Mouse (Mus musculus) heart, adult 2 months (tissue): Measurements from ENCODE around the gene Ap5z1.

ENCODE experiments used
- CTCF ChIP-seq: fragments of 200-600 bp; IDR thresholded peaks from 2 replicates; pipeline ENCODE4 v1.8.1; 2022; ENCODE audit warnings: antibody characterized with exemption, mild to moderate bottlenecking, moderate library complexity
- POLR2A ChIP-seq: fragments of 200-500 bp; IDR thresholded peaks from 2 replicates; pipeline ENCODE4 v1.6.1; 2011; ENCODE audit warnings: mild to moderate bottlenecking, low read depth, low read length, control low read depth; ENCODE audit not compliant: insufficient read depth

- no peak for TF ChIP-seq POLR2A
- no peak for TF ChIP-seq CTCF
Observed at GRCm38 (mm10) chr5:142431811-142432434, 31.8 kb upstream of the Ap5z1 start.
